Mouse (Mus musculus) E14TG2a.4 (cell line): Measurements from ENCODE around the gene Per1.

Source experiments
- CTCF ChIP-seq: conservative IDR thresholded peaks from 2 replicates; pipeline ENCODE4 v1.5.1; 2014; ENCODE audit warnings: low read length
- POU5F1 ChIP-seq: IDR thresholded peaks from 2 replicates; pipeline ENCODE4 v1.6.1; 2014; ENCODE audit warnings: low read length, borderline replicate concordance

DNA sequence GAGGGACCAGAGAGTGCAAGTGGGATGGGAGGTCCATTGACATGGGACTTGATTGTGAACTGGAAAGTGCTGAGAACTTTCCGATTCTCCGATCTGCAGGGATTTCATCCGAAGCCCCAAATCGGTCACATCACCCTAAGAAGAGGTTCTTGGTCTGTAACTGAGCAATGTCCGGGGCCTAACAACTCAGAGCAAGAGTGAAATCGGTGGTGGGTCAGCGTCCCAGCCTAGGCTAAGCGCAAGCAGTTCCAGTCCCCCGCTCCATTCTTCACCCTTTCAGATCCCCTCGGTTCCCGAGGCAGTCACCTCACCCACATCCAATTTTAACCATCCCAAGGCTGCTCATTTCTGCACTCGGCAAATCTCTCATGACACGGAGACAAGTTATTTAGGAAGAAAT, 24.9 kb upstream of the Per1 start:
- TF ChIP-seq CTCF: no peak
- no peak for TF ChIP-seq POU5F1
